Mouse (Mus musculus): ENCODE results near the gene Adamts16. TPM values are rescaled to one million over a fixed set of nuclear protein-coding genes. Genes with fewer than 3 reads are reported as not detected.
A peak's percentile ranks its signal among the peaks of the same experiment; 100 is the strongest.

Gene Adamts16
- polyA plus RNA-seq, 1 experiment from 2014 or later = 2.1 TPM

GRCm38 (mm10) chr13:70685825-70686224, 155.8 kb downstream of the Adamts16 start:
- Histone ChIP-seq H3K4me3 (no peak overlapping the region), H3K4me2 (replicated peaks) (no peak overlapping the region), H3K9me3 (no peaks in the 10 kb centered on the region), H3K36me3 (no peaks in the 10 kb centered on the region), H3K4me1 (no peaks in the 10 kb centered on the region), H3K27me3 (no peaks in the 10 kb centered on the region), H3K27ac (no peak overlapping the region), H3K9ac (no peak overlapping the region)
- ATAC-seq (ENCODE audit: low FRiP score, low read depth) = no peak
- 75% methylated on average over 5 of the region's 5 CpGs for WGBS

GRCm38 (mm10) chr13:70684976-70685609, 156.5 kb downstream of the Adamts16 start:
- no peak overlapping the region for H3K9ac ChIP-seq
- 71% methylated on average over 6 of the region's 7 CpGs for WGBS

GRCm38 (mm10) chr13:70681411-70682183, 160.0 kb downstream of the Adamts16 start:
- Histone ChIP-seq H3K9ac (no peak overlapping the region), H3K4me3 (no peak overlapping the region), H3K4me2 (replicated peaks) (no peak overlapping the region), H3K9me3 (no peaks in the 10 kb centered on the region), H3K27me3 (no peaks in the 10 kb centered on the region), H3K36me3 (no peaks in the 10 kb centered on the region), H3K27ac (no peak overlapping the region), H3K4me1 (no peaks in the 10 kb centered on the region)
- 77% methylated on average over 7 of the region's 7 CpGs for WGBS
- ATAC-seq (ENCODE audit: low FRiP score, low read depth) = no peak

More at GRCm38 (mm10) chr13:70684976-70685609, 156.5 kb downstream of the Adamts16 start:
- no peaks in the 10 kb centered on the region for H3K4me1 ChIP-seq
- peak; percentile 72 for ATAC-seq (ENCODE audit: low FRiP score, low read depth)
- H3K27ac ChIP-seq = no peak overlapping the region
- H3K27me3 ChIP-seq = no peaks in the 10 kb centered on the region
- H3K9me3 ChIP-seq = no peaks in the 10 kb centered on the region
- H3K4me2 ChIP-seq (replicated peaks) = no peak overlapping the region
- H3K36me3 ChIP-seq = no peaks in the 10 kb centered on the region
- H3K4me3 ChIP-seq = no peak overlapping the region

- no peak overlapping the region for H3K27ac ChIP-seq
- no peaks in the 10 kb centered on the region for H3K27me3 ChIP-seq
- H3K9ac ChIP-seq = no peak overlapping the region
- H3K36me3 ChIP-seq = no peaks in the 10 kb centered on the region
- no peak overlapping the region for H3K4me2 ChIP-seq (replicated peaks)
- H3K4me3 ChIP-seq = no peak overlapping the region
- H3K4me1 ChIP-seq = no peaks in the 10 kb centered on the region
- no peak for ATAC-seq (ENCODE audit: low FRiP score, low read depth)
- no peaks in the 10 kb centered on the region for H3K9me3 ChIP-seq
- 79% methylated on average over 3 of the region's 3 CpGs for WGBS
These were observed 161.3 kb downstream of the Adamts16 start for GRCm38 (mm10) chr13:70680316-70680715.

Other genes with a start within 250 kb of the Adamts16 start
- 23.2 and 25.5 TPM in 2 replicates for gene Ice1, start 204.2 kb downstream of the Adamts16 start, polyA plus RNA-seq (2015; fragmentation: Nextera tagmentation; extraction: Ambion mirVana)